Mouse (Mus musculus): ENCODE data around the gene Olfr71. TPM values are rescaled to one million over a fixed set of nuclear protein-coding genes. Genes with fewer than 3 reads are reported as not detected.

Olfr71 gene
- total RNA-seq, 1 experiment from 2014 or later, result not detected

DNA sequence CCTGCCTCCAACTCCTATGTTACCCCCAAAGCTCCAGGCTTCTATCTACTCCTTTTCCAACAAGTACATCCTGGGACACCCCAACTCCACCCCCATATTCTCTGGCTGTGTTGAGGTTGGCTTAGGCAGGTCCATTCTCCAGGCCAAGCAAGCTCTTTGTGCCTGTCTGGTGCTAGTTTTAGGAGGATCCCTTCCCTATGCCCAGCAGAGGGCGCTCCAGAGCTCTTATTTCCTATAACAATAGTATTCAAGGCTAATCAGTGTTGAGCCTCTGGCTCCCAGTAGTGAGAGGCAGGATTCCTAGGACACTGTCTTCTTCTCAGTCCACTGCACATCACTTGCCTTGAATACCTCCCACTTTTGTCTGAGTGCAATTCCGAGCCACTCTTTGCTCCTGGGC is 38.0 kb downstream of the Olfr71 start:
- ATAC-seq (replicated peaks; ENCODE audit: insufficient number of reproducible peaks, low FRiP score, low TSS enrichment, poor library complexity, severe bottlenecking), result peak; percentile 45

DNA sequence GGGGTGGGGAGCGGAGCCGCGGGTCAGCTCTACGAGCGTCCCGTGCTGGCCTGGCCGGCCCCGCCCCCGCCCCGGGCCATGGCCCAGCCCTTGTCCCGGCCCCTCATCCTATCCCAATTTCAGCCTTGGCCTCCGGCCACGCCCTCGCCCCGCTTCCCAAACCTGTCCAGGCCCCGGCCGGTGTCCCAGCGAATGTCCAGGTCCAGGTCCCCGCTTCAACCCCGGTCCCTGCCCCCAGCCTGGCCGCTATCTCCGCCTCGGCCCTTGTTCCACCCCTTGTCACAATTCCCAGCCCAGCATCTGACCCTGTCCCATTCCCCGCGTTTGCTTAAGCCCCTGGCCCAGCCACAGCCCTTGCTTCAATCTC is 40.6 kb downstream of the Olfr71 start:
- no peak for ATAC-seq (replicated peaks; ENCODE audit: insufficient number of reproducible peaks, low FRiP score, low TSS enrichment, poor library complexity, severe bottlenecking)

DNA sequence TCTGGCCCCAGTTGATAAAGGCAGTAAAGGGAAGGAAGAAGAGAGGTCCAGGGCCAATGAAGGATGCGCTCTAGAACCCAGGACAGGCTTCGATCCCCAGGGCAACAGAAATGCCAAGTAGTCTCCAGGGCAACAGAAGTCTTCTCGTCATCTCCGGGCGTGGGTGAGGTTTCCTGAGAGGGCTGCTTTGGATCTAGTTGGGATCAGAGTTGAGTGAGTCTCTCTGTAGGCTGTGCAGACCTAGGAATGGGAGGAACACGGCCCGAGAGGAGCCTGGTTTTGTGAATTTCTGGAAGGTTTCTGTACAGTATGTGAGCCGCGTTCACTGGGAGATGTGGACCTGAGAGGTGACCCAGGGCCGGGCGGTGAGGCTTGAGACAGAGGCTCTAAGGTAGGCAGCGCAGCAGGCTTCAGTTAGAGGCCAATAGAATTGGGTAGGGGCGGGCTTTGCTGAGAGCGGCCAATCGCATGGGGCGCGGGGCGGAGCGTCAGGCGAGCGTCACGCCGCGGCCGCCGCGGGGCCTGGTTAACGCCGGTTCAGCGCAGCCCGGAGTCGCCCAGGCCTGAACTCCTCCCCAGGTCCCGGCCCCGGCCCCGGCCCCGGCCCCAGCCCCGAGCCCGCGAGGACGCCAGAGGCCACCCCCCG is 41.1 kb downstream of the Olfr71 start, which contains the start of the genes Tmem8b and Fam221b:
Tmem8b (plus strand) TSS at position 190 of the 646 bp plus-strand sequence.
Fam221b (minus strand) TSS at position 364 of the 646 bp plus-strand sequence.
- peak; percentile 89 for ATAC-seq (replicated peaks; ENCODE audit: insufficient number of reproducible peaks, low FRiP score, low TSS enrichment, poor library complexity, severe bottlenecking)

- no peak for ATAC-seq (replicated peaks; ENCODE audit: insufficient number of reproducible peaks, low FRiP score, low TSS enrichment, poor library complexity, severe bottlenecking)
Measured at GRCm38 (mm10) chr4:43666412-43666811, 43.6 kb downstream of the Olfr71 start.

GRCm38 (mm10) chr4:43657146-43657545 is 52.9 kb downstream of the Olfr71 start:
- ATAC-seq (replicated peaks; ENCODE audit: insufficient number of reproducible peaks, low FRiP score, low TSS enrichment, poor library complexity, severe bottlenecking), result no peak

- ATAC-seq (replicated peaks; ENCODE audit: insufficient number of reproducible peaks, low FRiP score, low TSS enrichment, poor library complexity, severe bottlenecking), result peak; percentile 96
Measured at GRCm38 (mm10) chr4:43656339-43657109, 53.5 kb downstream of the Olfr71 start, which contains the start of gene Hint2. Hint2 (minus strand) TSS chr4:43656466.

DNA sequence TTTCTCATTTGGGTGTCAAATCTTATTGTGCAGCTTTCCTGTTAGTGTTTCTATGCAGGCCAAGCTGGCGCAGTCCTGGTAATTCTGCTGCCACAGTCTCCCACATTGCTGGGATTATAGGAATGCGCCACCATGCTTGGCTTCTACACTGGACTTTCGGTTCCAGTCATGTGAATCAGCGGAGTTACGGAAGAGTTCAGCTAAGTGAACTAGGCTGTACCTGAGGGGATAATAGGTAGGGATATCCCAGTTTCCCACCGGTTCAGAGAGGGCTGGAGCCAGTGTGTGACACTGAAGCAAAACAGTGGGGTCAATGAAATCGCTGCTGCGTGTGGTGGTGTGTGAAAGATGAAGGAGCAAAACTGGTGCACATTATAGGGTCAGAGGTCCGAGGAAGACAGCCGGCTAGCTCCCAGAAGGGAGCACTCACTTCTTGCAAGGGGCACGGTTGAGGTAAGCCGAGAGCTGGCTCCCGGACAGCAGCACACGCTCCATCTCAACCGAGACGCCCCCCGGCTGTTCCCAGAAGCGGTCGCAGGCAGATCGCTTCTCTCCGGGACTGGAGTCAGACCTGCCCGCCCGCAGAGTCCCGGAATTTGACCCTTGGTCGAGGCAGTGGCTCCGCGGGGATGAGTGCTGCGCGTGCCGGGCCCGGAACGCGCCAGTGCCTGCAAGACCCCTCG is 54.3 kb downstream of the Olfr71 start:
- no peak for ATAC-seq (replicated peaks; ENCODE audit: insufficient number of reproducible peaks, low FRiP score, low TSS enrichment, poor library complexity, severe bottlenecking)

Other genes starting within 250 kb of the Olfr71 start
- gene Sit1, start 226.5 kb downstream of the Olfr71 start, total RNA-seq (2017), result 0.49 to 5.0 TPM (median 0.64 TPM) in 3 replicates
- 21.2 to 29.5 TPM (median 29.3 TPM) in 3 replicates for gene Ccdc107, start 217.4 kb downstream of the Olfr71 start, total RNA-seq (2017)
- 0.97 to 3.4 TPM (median 2.1 TPM) in 3 replicates for gene Arhgef39, start 210.6 kb downstream of the Olfr71 start, total RNA-seq (2017)
- 0.75 to 1.7 TPM (median 1.0 TPM) in 3 replicates for gene Car9, start 203.3 kb downstream of the Olfr71 start, total RNA-seq (2017)
- gene Tpm2, start 186.5 kb downstream of the Olfr71 start, total RNA-seq (2017), result 4.7 TPM in 1 of 3 replicates, not detected in the others
- gene Creb3, start 147.9 kb downstream of the Olfr71 start, total RNA-seq (2017), result 80.3 to 165 TPM (median 108 TPM) in 3 replicates
- 816 to 935 TPM (median 878 TPM) in 3 replicates for gene Tln1, start 147.6 kb downstream of the Olfr71 start, total RNA-seq (2017)
- 17.8 to 28.6 TPM (median 28.5 TPM) in 3 replicates for gene Rgp1, start 131.5 kb downstream of the Olfr71 start, total RNA-seq (2017)
- gene Gba2, start 131.4 kb downstream of the Olfr71 start, total RNA-seq (2017), result 9.3 to 22.3 TPM (median 9.7 TPM) in 3 replicates
- 0.48 TPM in 1 of 3 replicates, not detected in the others for gene Msmp, start 125.8 kb downstream of the Olfr71 start, total RNA-seq (2017)
- gene Npr2, start 78.3 kb downstream of the Olfr71 start, total RNA-seq (2017), result 0.19 to 0.38 TPM in 2 of 3 replicates, not detected in the other
- gene Spag8, start 56.7 kb downstream of the Olfr71 start, total RNA-seq (2017), result not detected in 3 replicates
- 21.5 to 26.1 TPM (median 25.9 TPM) in 3 replicates for gene Hint2, start 53.8 kb downstream of the Olfr71 start, total RNA-seq (2017)
- gene Tmem8b, start 41.3 kb downstream of the Olfr71 start, total RNA-seq (2017), result 0.19 to 0.32 TPM (median 0.19 TPM) in 3 replicates
- 0.68 to 1.0 TPM (median 0.96 TPM) in 3 replicates for gene Fam221b, start 41.1 kb downstream of the Olfr71 start, total RNA-seq (2017)
- 0.53 TPM in 1 of 3 replicates, not detected in the others for gene Olfr70, start 9.4 kb downstream of the Olfr71 start, total RNA-seq (2017)
- not detected in 3 replicates for gene Hrct1, start 16.9 kb upstream of the Olfr71 start, total RNA-seq (2017)
- not detected in 3 replicates for gene Spaar, start 19.8 kb upstream of the Olfr71 start, total RNA-seq (2017)
- gene Olfr159, start 60.8 kb upstream of the Olfr71 start, total RNA-seq (2017), result not detected in 3 replicates
- gene Olfr156, start 113.6 kb upstream of the Olfr71 start, total RNA-seq (2017), result not detected in 3 replicates
- gene Olfr157, start 129.9 kb upstream of the Olfr71 start, total RNA-seq (2017), result not detected in 3 replicates
- not detected in 3 replicates for gene Olfr155, start 141.3 kb upstream of the Olfr71 start, total RNA-seq (2017)
- 0.38 to 6.1 TPM (median 4.6 TPM) in 3 replicates for gene Reck, start 165.3 kb upstream of the Olfr71 start, total RNA-seq (2017)
- 116 to 119 TPM (median 118 TPM) in 3 replicates for gene Glipr2, start 247.1 kb upstream of the Olfr71 start, total RNA-seq (2017)